Mouse (Mus musculus) heart, postnatal 36 days (tissue): ENCODE measurements around the gene Lyg2. TPM values are rescaled to one million over a fixed set of nuclear protein-coding genes. Genes with fewer than 3 reads are reported as not detected.
A peak's percentile ranks its signal among the peaks of the same experiment; 100 is the strongest.

Experiments
- DNase-seq, 2 experiments: peaks; one replicate each; pipeline ENCODE4 v3.0.0; 2021 to 2022
- intact Hi-C: fragments of 180-260 bp; cut with DNase I; formaldehyde crosslinking; loops from one replicate; pipeline ENCODE4 v1.15.1; 2025
- total RNA-seq, 2 experiments: library from RNA; stranded (reverse); gene quantifications; 2 replicates each; pipeline ENCODE4 v1.2.3; 2021

Lyg2 gene
- total RNA-seq: not detected

- intact Hi-C loops: no loop called here
- DNase-seq: no peak
Observed at GRCm38 (mm10) chr1:37916393-37916792, at the start of gene Lyg2. TSS of gene Lyg2 (minus strand) at chr1:37916493.

GRCm38 (mm10) chr1:37965571-37965970 lies 49.3 kb upstream of the Lyg2 start:
- intact Hi-C loops: no loop called here

GRCm38 (mm10) chr1:37959486-37959885 lies 43.2 kb upstream of the Lyg2 start:
- intact Hi-C loops: no loop called here
- DNase-seq: no peak

More at GRCm38 (mm10) chr1:37965571-37965970, 49.3 kb upstream of the Lyg2 start:
- DNase-seq: no peak

- intact Hi-C loops: no loop called here
- DNase-seq: no peak
Observed at GRCm38 (mm10) chr1:37958516-37958915, 42.2 kb upstream of the Lyg2 start.

GRCm38 (mm10) chr1:37957659-37958058 lies 41.4 kb upstream of the Lyg2 start, which contains the start of gene Lyg1:
TSS of gene Lyg1 (minus strand) at chr1:37957759.
- intact Hi-C loops: no loop called here
- DNase-seq: no peak

GRCm38 (mm10) chr1:37956690-37957431 lies 40.6 kb upstream of the Lyg2 start:
- intact Hi-C loops: no loop called here
- DNase-seq: no peak

GRCm38 (mm10) chr1:37955251-37955650 lies 39.0 kb upstream of the Lyg2 start:
- DNase-seq: no peak

GRCm38 (mm10) chr1:37954786-37955185 lies 38.5 kb upstream of the Lyg2 start:
- intact Hi-C loops: no loop called here
- no peak for DNase-seq

More at GRCm38 (mm10) chr1:37955251-37955650, 39.0 kb upstream of the Lyg2 start:
- intact Hi-C loops: no loop called here

GRCm38 (mm10) chr1:37948906-37949305 lies 32.6 kb upstream of the Lyg2 start:
- intact Hi-C loops: no loop called here
- DNase-seq: no peak

- no peak for DNase-seq
- intact Hi-C loops: no loop called here
Observed at GRCm38 (mm10) chr1:37931806-37932205, 15.5 kb upstream of the Lyg2 start.

- no peak for DNase-seq
- intact Hi-C loops: no loop called here
Observed at GRCm38 (mm10) chr1:37925971-37926370, 9.7 kb upstream of the Lyg2 start.

- intact Hi-C loops: no loop called here
- no peak for DNase-seq
Observed at GRCm38 (mm10) chr1:37922536-37922935, 6.2 kb upstream of the Lyg2 start.

GRCm38 (mm10) chr1:37918096-37918495 lies 1.8 kb upstream of the Lyg2 start:
- no peak for DNase-seq
- intact Hi-C loops: no loop called here

- intact Hi-C loops: no loop called here
- DNase-seq: no peak
Observed at GRCm38 (mm10) chr1:37917666-37918065, 1.4 kb upstream of the Lyg2 start.

- DNase-seq: no peak
- intact Hi-C loops: no loop called here
Observed at GRCm38 (mm10) chr1:37912751-37913150, 3.5 kb downstream of the Lyg2 start.

GRCm38 (mm10) chr1:37903178-37903577 lies 13.1 kb downstream of the Lyg2 start:
- peak in 1 of 2 experiments; percentile 5 for DNase-seq
- intact Hi-C loops: no loop called here

GRCm38 (mm10) chr1:37900288-37900687 lies 16.0 kb downstream of the Lyg2 start:
- no peak for DNase-seq
- intact Hi-C loops: no loop called here

- DNase-seq: no peak
- intact Hi-C loops: no loop called here
Observed at GRCm38 (mm10) chr1:37899816-37900215, 16.5 kb downstream of the Lyg2 start.

GRCm38 (mm10) chr1:37894606-37895005 lies 21.7 kb downstream of the Lyg2 start:
- intact Hi-C loops: loop anchor here (5.0 kb wide), 1 partner anchor 233 kb away; the partner anchor contains the start of gene Rev1
- no peak for DNase-seq

- intact Hi-C loops: loop anchor here (2.0 to 5.0 kb wide), 2 partner anchors 105 to 236 kb away; partner anchors contain the start of genes Rev1 and Txndc9
- no peak for DNase-seq
Observed at GRCm38 (mm10) chr1:37891400-37891799, 24.9 kb downstream of the Lyg2 start.

GRCm38 (mm10) chr1:37890025-37890652 lies 26.2 kb downstream of the Lyg2 start, which contains the start of the genes Mitd1 and Mrpl30:
TSS of gene Mitd1 (minus strand) at chr1:37890411.
TSS of gene Mrpl30 (plus strand) at chr1:37890477.
- intact Hi-C loops: loop anchor here (1.0 to 5.0 kb wide), 3 partner anchors 25 to 237 kb away; partner anchors contain the start of genes Rev1 and Txndc9
- DNase-seq: peak; percentile 90 to 92

GRCm38 (mm10) chr1:37889206-37889605 lies 27.1 kb downstream of the Lyg2 start:
- DNase-seq: no peak
- intact Hi-C loops: loop anchor here (2.0 kb wide), 1 partner anchor 16 kb away; no protein-coding TSS in a partner anchor
